Mouse (Mus musculus) liver, adult (tissue): ENCODE results near the gene Gm20388.

Experiments
- GATA4 ChIP-seq: IDR thresholded peaks from 2 replicates; pipeline ENCODE4 v1.6.1; 2014; ENCODE audit warnings: mild to moderate bottlenecking, low read length; ENCODE audit not compliant: insufficient replicate concordance

Gm20388 gene

GRCm38 (mm10) chr8:120094801-120095200 lies 184.2 kb downstream of the Gm20388 start:
- TF ChIP-seq GATA4: peak; percentile 5; the same call in 1 of the 2 replicates

DNA sequence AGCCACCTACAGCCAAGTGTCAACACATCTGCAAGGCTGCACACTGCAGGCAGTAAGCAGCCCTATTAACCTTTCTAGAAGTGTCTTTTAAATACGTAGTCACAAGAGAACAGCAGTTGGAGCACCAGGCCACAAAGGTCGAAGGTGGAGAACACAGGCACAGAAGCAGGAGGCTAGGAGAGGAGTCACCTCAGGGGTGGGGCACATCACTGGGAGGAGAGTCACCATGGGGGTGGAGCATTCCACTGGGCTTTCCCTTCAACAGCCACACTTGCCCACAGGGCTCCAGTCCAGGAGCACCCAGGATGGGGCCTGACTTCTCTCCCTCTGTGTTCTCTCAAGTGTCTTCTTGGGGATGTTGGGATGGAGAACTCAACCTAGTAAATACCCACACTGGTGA lies 185.8 kb downstream of the Gm20388 start:
- TF ChIP-seq GATA4: no peak

GRCm38 (mm10) chr8:120100388-120101067 lies 189.9 kb downstream of the Gm20388 start:
- TF ChIP-seq GATA4: no peak

DNA sequence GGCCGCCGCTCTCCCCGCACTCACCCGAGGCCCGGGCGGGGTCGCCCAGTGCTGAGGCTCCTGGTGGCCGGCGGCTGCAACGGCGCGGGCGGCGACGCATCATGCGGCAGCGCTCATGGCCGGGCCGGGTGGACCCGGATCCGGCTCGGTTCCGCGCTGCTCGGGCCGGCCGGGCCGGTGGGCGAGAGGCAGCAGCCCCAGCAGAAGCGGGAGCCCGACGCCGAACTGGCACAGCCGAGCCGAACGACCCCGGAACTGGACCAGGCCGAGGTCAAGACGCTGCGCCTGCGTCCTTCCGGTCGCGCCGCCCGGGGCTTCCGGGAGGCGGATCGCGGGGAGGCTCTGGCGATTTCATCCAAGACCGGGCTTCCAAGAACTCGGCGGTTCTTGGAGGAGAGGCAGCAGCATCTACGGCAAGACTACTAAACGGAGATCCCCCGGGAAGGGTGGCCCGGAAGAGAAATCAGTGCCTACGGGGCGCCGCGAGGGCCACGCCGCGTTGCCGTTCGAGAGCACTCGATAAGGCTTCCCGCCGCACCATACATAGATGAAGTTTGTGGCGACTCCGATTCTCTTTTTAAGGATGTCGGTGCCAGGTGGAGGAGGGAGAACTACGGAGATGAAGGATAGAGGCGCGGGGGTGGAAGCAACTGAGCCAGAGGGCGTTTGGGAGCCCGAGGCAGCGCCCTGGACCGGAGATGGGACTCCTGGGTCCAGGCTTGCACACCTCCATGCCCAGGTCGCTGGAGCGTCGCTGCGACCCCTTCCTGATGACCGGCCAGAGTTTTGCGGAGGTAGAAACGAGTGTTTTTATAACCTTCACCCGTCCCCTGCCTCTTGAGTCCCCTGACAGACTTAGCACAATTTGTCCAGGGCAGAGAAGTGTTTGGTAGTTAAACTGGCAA lies 190.7 kb downstream of the Gm20388 start, which contains the start of gene Zdhhc7:
Gene Zdhhc7, minus strand, starts transcription at position 415 of the 905 bp plus-strand sequence.
- peak; percentile 91; the same call in 1 of the 2 replicates for TF ChIP-seq GATA4

GRCm38 (mm10) chr8:120103916-120104315 lies 193.3 kb downstream of the Gm20388 start:
- no peak for TF ChIP-seq GATA4

DNA sequence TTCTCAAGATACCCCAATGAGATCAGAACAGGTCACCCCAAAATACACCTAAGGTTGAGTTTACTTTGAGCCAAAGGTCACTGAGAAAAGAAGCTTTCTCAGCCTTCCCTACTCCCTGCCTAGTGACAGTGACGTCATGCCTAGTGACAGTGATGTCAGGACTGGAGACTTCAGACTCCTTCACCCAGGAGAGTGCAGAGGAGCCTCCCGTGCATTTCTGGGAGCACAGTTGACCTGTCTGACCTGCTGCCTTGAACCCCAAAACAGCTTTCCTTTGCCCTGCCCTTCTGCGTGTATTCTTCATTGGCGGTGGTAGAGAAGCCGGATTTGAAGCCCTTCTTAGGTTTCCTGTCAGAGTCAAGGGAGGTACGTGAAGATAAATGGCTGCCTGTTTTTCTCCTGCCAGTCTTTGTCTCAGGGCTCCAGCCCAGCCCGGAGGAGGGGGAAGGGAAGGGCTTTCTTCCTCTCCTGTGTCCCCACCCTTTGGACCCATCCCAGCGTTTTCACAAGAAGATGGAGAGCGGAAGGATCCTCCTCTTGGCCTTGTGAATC lies 194.2 kb downstream of the Gm20388 start:
- peak; percentile 38; the same call in 1 of the 2 replicates for TF ChIP-seq GATA4

DNA sequence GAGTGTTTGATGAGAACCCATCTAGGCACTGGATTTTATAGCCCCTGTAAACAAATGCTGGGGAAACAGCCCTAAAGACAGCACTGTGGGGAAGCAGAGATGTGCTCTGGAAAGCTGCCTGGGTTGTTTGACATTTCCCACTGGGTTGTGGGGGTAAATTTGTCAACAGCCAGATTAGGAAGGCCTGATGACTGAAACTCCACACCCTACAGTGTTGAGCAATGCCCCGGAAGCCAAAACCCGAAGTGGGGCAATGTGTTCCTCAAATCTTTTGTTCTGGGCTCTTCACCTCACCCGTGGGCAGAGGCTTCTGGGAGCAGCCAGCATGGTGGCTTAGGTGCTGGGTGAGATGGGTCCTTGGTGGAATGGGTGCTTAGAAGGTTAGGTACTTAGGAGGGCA lies 198.5 kb downstream of the Gm20388 start:
- no peak for TF ChIP-seq GATA4

- no peak for TF ChIP-seq GATA4
Measured at GRCm38 (mm10) chr8:120110966-120111365, 200.3 kb downstream of the Gm20388 start.

DNA sequence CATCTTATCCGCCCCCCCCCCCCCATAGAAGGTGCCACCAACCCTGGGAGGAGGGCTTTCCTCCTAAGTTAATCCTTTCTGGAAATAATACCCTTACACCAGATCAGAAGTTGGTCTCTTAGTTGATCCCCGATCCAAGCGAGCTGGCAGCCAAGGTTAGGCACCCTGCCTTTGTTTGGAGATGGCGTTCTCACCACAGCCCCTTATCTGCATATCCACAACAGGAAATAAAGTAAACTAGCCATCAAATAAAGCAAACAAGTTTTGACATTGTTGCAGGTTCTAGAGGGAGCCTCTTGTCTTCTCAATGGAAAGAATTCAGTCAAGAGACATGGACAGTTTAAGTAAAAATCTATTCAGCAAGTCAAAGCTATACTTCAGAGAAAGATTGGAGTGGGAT lies 200.7 kb downstream of the Gm20388 start:
- TF ChIP-seq GATA4: no peak

DNA sequence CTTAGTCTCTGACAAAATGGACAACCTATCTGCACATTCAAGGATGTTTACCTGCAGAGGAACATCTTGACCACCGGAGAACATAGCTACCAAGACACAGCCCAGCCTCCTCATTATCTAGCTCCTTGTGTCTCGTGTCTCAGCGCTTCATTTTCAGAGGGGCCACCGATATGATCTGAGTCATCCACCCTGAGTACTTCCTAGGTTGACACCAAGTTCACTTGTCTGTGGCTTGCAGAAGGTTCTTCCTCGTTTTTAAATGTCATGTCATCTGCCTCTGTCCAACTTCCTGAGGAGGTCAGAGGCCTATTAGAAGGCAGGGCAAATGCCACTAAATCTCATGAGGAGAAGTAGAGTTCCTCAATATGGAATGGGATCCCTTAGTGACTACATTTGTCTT lies 201.9 kb downstream of the Gm20388 start:
- no peak for TF ChIP-seq GATA4

DNA sequence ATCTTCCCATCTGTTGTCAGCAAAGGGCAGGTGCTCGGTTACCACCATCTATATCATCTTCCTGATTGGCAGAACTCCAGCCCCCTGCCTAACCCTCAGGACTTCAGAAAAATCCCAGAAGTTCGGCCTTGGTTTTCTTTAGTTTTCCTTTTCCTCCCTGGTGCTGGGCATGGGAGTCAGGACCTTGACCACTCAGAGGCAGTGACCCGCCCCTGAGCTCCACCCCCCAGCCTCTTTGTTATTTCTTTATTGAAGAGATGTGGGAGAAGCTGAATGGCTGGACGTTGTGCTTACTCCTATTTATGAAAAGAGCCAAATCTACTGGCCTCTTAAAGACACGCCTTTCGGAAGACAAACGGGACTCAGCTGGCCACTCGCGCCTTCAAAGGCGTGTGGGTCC lies 202.7 kb downstream of the Gm20388 start:
- no peak for TF ChIP-seq GATA4

DNA sequence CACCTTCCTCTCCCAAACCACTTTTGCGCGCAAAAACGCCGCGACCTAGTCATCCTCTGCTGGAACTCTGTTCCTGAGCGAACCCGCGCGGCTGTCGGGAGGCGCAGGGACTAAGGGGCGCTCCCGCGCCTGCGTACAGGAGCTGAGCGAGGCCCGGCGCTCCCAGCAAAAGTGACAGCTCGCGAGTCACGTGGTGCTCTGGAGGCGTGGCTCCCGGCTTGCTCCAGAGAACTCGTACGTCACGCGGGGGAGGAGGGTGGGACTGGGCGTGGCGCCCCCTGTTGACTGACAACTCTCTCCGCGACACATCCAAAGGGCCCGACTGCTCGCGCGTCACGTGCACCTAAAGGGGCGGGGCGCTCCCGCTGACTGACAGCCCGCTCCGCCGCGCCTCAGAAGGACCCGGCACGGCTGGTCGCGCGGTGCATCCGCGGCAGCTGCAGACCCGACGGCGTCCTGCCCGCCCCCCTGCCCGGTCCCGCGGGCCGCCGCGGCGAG lies 203.2 kb downstream of the Gm20388 start, which contains the start of gene 6430548M08Rik:
Gene 6430548M08Rik, plus strand, starts transcription at position 395 of the 498 bp plus-strand sequence.
- TF ChIP-seq GATA4: no peak

DNA sequence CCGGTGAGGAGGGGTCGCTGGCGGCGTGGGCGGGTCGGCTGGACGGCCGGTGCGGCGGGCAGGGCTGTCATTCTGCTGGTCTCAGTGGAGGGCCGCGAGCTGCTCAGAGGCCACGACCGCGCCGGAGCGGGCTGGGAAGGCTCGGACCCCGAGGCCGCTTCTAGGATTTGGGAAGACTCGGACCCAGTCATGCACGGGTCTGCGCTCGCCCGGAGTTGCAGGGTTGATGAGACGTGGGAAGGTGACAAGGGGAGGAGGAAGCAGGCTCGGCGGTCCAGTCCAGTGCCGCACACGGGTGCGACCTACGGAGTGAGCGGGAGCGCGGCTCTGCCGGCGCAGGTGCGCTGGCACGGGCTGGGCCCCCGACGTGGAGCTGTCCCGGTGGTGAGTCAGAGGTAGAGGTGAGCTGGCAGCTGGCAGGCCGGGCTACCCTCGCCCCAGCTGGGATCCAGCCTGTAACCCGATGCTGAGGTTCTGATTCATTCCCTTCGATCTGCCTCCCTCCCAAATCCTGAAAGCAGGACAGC lies 203.7 kb downstream of the Gm20388 start:
- TF ChIP-seq GATA4: no peak

- no peak for TF ChIP-seq GATA4
Measured at GRCm38 (mm10) chr8:120116600-120116999, 206.0 kb downstream of the Gm20388 start.

GRCm38 (mm10) chr8:120118162-120118561 lies 207.5 kb downstream of the Gm20388 start:
- TF ChIP-seq GATA4: no peak
